Mouse (Mus musculus): ENCODE measurements around the gene Topaz1. TPM values are rescaled to one million over a fixed set of nuclear protein-coding genes. Genes with fewer than 3 reads are reported as not detected.
"Not testable (repeated sequence)": the region's sequence is repeated elsewhere in the genome, so short reads cannot be mapped to it uniquely, and the experiment has no call there.

The Topaz1 gene
- polyA plus RNA-seq, 2 experiments from 2014 or later = 0.07 TPM; not detected in 1

GRCm38 (mm10) chr9:122812386-122812785, 65.2 kb downstream of the Topaz1 start:
- ATAC-seq = no peak

DNA sequence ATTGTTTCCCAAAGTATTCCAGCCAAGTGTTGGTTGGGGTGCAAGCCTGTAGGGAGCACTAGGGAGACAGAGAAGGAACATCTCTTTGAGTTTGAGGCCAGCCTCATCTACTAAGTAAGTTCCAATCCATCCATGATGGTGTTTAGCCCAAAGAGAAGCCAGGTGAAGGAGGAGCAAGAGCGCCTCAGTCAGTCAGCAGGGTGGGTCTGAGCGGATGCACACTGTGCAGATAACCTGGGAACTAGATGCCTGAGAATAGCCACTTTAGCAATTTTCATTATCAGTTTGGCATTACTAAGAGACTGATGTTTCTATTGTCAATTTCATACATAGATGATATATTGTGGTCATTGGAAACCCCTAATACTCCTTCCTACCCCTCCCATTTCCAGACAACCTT, 67.6 kb downstream of the Topaz1 start:
- ATAC-seq = no peak

DNA sequence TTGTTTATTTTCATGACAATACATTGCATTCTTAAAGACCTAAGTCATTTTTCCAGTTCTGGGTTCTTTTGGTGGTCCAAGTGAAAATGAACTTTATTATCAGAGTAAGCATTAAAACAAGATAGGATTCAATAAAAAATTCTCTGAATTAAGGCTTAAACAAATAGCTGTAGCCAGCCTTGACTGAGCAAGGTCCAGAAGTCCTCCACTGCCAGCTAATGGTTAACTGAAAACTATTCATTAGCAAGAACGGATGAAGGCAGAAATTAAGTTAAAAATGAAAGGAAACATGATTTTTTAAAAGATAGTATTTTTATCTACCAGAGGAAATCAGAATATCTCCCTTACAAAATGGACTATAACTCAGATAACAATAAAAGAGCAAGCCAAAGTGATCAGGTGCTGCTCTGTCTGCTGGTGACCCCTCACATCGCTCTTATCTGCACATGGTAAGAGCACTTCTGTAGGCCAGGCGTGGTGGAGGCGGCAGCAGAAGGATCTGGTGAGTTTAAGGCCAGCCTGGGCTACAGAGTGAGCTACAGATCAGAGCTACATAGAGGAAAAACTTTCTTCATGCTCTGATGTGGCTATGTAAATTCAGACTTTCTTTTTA, 68.2 kb downstream of the Topaz1 start:
- ATAC-seq = no peak

- ATAC-seq = no peak
These were observed 76.3 kb downstream of the Topaz1 start for GRCm38 (mm10) chr9:122823374-122824017.

GRCm38 (mm10) chr9:122826743-122827142, 79.6 kb downstream of the Topaz1 start:
- ATAC-seq = no peak

GRCm38 (mm10) chr9:122829826-122830380, 82.8 kb downstream of the Topaz1 start:
- ATAC-seq = no peak

DNA sequence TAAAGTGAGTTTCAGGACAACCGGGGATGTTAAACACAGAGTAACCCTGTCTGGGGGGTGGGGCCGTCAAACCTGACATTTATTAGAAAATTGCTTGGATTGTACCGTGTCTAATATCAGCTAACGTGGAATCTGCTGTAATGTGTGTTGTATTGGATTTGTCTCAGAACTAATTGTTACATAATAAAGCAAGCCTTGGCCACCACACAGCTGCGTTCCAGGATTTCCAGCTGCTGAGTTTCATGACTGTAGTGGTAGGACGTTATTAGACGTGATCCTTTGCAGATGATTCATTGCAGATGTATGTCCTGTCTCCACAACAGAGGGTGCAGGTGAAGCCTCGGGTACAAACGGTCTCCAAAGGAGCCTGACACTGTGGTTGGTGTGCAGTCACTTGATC, 89.0 kb downstream of the Topaz1 start:
- ATAC-seq = no peak

DNA sequence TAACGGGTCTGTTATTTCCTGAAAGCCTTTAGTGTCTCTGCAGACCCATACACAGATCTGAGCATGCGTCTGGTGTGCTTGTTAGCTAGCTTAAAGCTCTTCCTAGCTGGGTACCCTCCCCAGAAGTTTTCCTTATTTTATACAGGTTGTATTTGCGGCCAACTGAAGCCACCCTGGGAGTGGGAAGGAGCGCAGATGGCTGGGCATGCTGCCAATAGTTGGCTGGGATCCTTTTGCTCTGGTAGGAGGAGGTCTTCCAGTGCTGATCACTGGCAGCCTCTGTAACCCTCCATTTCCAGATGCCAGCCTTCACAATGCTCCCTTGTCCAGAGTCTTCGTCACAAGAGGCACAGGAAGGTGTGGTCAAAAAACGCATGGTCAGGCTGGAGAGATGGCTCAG, 89.6 kb downstream of the Topaz1 start:
- ATAC-seq = no peak

- no peak for ATAC-seq
These were observed 90.1 kb downstream of the Topaz1 start for GRCm38 (mm10) chr9:122837216-122837615.

DNA sequence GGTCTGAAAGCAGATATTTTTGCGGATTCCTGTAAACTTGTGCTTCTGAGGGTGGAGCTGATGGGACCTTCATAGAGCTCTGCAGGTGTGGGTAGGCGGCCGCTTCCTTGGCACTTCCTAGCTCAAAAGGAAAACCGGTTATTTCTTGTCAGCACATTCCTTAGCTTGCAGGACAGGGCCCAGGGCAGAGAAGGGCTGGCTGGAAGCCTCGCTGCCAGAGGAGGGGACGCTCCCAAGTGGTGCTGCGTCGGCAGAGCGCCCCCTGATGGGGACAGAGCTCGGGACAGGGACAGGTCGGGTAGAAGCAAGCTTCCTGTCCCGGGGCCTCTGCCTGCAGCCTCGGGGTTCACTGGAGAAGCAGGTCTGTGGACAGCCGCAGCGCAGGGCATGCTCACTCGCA, 90.5 kb downstream of the Topaz1 start:
- no peak for ATAC-seq

GRCm38 (mm10) chr9:122843760-122844159, 96.6 kb downstream of the Topaz1 start, which contains the start of gene Gm35549:
Gene Gm35549, minus strand, starts transcription at chr9:122844035.
- ATAC-seq = no peak

DNA sequence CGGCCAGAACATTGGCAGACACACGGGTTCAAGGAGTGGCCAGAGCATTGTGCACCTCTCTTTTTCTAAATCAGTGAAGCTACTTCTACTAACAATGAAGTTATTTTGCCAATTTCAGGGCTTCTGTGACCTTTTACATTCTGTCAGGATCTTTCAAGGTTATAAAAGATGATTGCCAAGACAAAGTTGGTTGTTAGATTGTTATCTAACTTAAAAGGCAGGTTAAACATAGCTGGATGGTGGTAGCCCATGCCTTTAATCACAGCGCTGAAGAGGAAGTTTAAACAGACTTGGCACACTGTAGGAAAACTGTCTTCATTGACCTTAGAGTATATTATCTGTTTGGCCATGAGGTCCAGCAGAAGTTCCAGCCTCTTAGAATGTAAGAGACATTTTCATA, 98.5 kb downstream of the Topaz1 start:
- ATAC-seq = no peak

GRCm38 (mm10) chr9:122846156-122846555, 99.0 kb downstream of the Topaz1 start:
- no peak for ATAC-seq

DNA sequence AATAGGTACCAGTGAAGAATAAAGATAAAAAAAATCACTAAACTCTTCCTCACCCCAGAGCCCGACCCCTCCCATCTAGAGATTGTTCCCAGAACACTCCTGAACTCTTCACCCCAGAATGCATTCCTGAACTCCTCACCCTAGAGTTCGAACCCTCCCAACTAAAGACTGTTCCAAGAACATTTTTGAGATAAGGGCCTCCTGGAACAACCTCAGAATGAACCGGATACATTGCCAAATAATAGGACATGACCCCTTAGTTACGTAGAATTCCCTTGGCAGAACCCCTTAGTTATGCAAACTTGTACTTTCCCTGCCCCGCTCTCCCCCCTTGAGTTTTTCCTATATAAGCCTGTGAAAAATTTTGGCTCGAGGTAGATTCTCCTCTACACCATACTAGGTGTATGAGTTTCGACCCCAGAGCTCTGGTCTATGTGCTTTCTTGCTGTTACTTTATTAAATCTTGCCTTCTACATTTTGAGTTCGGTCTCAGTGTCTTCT, 100.7 kb downstream of the Topaz1 start:
- ATAC-seq = not testable (repeated sequence)

Other genes with a start within 250 kb of the Topaz1 start
- 10 to 100 TPM; 11.6 to 14.5 TPM for gene Tcaim, start 58.2 kb downstream of the Topaz1 start, polyA plus RNA-seq (2017; shearing (Covaris generic))
- gene Gm35549, start 96.7 kb downstream of the Topaz1 start, polyA plus RNA-seq (2017; shearing (Covaris generic)) = 1 to 10 TPM; 1.3 to 1.9 TPM
- 10 to 100 TPM; 23.7 to 38.9 TPM for gene Zfp445, start 118.7 kb downstream of the Topaz1 start, polyA plus RNA-seq (2017; shearing (Covaris generic))
- gene Zkscan7, start 138.3 kb downstream of the Topaz1 start, polyA plus RNA-seq (2017; shearing (Covaris generic)) = 1 to 10 TPM; 1.4 to 6.6 TPM
- not detected for gene Zfp105, start 175.7 kb downstream of the Topaz1 start, polyA plus RNA-seq (2017; shearing (Covaris generic))
- gene 1110059G10Rik, start 203.7 kb downstream of the Topaz1 start, polyA plus RNA-seq (2017; shearing (Covaris generic)) = 10 to 100 TPM; 21.0 to 32.6 TPM
- 10 to 100 TPM; 16.8 to 19.3 TPM for gene Kif15, start 203.7 kb downstream of the Topaz1 start, polyA plus RNA-seq (2017; shearing (Covaris generic))

All from activated CD4-positive, CD25-positive, alpha-beta regulatory T cell, adult 4 months (primary cell).